Mouse (Mus musculus) hindbrain, embryonic 10.5 days (tissue): Measurements from ENCODE around the gene Gramd1b. TPM values are rescaled to one million over a fixed set of nuclear protein-coding genes. Genes with fewer than 3 reads are reported as not detected.

Experiments used
- DNase-seq: peaks from one replicate; pipeline ENCODE4 v3.0.0-alpha.2; 2017; ENCODE audit warnings: low spot score
- H3K27ac ChIP-seq: fragments of 300-500 bp; sonication (generic); 2 replicates; pipeline ENCODE4 v1.5.1; 2016; ENCODE audit warnings: mild to moderate bottlenecking, moderate library complexity
- H3K27me3 ChIP-seq: fragments of 300-500 bp; sonication (generic); 2 replicates; pipeline ENCODE4 v1.6.1; 2016; ENCODE audit warnings: mild to moderate bottlenecking; ENCODE audit not compliant: poor library complexity, insufficient read depth, severe bottlenecking
- H3K36me3 ChIP-seq: fragments of 300-500 bp; sonication (generic); 2 replicates; pipeline ENCODE4 v1.6.1; 2016; ENCODE audit warnings: mild to moderate bottlenecking, moderate library complexity
- H3K4me1 ChIP-seq: fragments of 300-500 bp; sonication (generic); replicated peaks from 2 replicates; pipeline ENCODE4 v1.6.1; 2016; ENCODE audit warnings: mild to moderate bottlenecking
- H3K4me3 ChIP-seq: fragments of 300-500 bp; sonication (generic); 2 replicates; pipeline ENCODE4 v1.5.1; 2016; ENCODE audit warnings: mild to moderate bottlenecking, moderate library complexity
- H3K9me3 ChIP-seq: fragments of 300-500 bp; sonication (generic); 2 replicates; pipeline ENCODE4 v1.6.1; 2016; ENCODE audit warnings: mild to moderate bottlenecking, moderate library complexity
- WGBS: fragments of 180-500 bp; shearing (Covaris S2); methylation state at CpG from one replicate; pipeline ENCODE4 v1.1.7; 2016; 5-methylcytosine and 5-hydroxymethylcytosine counted together
- polyA plus RNA-seq: library from polyadenylated mRNA; unstranded; fragments of >200 nt; fragmentation: Nextera tagmentation; extraction: Ambion mirVana; gene quantifications from 2 replicates; pipeline ENCODE4 v1.2.1, GENCODE M21; 2016

Gene Gramd1b
- polyA plus RNA-seq, 1 experiment from 2014 or later: 4.6 TPM

DNA sequence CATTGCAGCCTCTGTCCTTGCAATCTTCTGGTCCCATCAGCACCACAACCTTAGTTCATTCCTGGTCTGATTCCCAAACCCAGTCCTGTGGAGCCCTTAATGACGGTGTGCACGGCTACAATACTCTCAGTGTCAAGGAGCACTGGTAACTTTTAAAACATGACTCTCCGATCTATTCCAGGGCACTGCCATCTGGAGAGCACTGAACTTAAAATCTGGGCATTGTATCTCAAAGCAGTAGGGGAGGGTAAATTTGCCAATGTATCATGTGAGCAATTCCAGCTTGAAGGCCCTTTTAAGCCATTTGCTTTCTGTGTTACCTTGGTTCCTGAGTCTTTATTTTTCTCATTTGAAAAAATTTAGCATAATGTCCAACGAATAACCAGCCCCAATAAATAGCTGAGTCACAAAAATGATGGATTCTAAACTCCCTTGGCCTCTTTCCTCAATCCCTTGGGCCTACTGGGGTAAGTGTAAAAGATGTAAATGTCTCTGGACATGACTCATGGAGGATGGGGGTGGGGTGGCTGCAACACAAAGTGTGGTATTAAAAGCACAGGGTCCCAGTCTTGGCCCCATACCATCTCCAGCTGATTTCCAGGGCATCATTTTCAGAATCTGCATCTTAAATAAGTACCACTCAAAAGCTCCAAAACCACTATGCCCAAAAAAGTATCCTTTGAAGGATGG, 193.9 kb downstream of the Gramd1b start:
- no peak for DNase-seq
- Histone ChIP-seq H3K4me1 (0 out of 2 replicates have a peak, but pooled peaks cover 7% of the 10 kb centered on the region), H3K9me3 (no peaks in the 10 kb centered on the region), H3K27me3 (no peaks in the 10 kb centered on the region), H3K27ac (no peak overlapping the region), H3K4me3 (no peak overlapping the region), H3K36me3 (no peaks in the 10 kb centered on the region)
- WGBS: 84% methylated on average over 4 of the region's 4 CpGs

DNA sequence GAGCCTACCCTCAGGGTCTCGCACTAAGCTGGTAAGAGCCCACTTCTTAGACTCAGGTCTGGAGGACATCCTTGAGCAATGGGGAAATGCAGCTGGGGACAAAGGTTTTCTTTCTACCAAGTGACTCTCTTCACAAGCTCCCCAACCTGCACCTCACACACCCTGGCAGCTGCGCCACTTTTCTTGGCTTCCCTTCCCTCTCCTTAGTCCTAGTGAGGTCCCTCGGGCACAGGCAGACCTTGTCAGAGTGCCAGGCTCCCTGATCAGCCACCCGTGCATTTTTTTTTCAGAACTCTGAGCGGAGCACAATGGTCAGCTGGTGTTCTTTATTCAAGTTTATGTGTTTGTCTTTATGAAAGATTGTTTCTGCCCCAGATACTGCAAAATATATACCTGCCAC, 194.5 kb downstream of the Gramd1b start:
- Histone ChIP-seq H3K4me3 (no peak overlapping the region), H3K36me3 (no peaks in the 10 kb centered on the region), H3K9me3 (no peaks in the 10 kb centered on the region), H3K27ac (no peak overlapping the region), H3K27me3 (no peaks in the 10 kb centered on the region), H3K4me1 (0 out of 2 replicates have a peak, but pooled peaks cover 7% of the 10 kb centered on the region)
- WGBS: 75% methylated on average over 5 of the region's 5 CpGs
- DNase-seq: no peak

DNA sequence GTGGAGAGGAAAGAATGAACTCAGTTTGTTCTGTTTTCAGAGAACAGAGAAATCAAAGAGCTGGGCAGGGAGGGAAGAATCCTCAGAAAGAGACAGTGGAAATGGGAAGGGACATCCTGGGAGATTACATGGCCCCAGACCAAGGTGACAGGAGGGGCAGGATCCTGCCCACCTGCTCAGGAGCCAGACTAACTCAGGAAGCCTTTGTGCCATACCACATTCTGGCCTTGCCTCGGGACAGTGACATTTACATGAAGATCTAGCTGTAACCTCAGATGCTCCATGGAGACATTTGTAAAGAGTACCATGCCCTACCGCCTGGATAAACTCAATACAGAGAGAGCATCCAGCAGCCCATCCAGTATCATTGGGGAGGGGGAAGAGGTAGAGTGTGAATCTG, 196.6 kb downstream of the Gramd1b start:
- Histone ChIP-seq H3K27me3 (no peaks in the 10 kb centered on the region), H3K36me3 (no peaks in the 10 kb centered on the region), H3K27ac (no peak overlapping the region), H3K4me1 (0 out of 2 replicates have a peak, but pooled peaks cover 4% of the 10 kb centered on the region), H3K4me3 (no peak overlapping the region), H3K9me3 (no peaks in the 10 kb centered on the region)
- no peak for DNase-seq
- WGBS: 81% methylated on average over 2 of the region's 2 CpGs

DNA sequence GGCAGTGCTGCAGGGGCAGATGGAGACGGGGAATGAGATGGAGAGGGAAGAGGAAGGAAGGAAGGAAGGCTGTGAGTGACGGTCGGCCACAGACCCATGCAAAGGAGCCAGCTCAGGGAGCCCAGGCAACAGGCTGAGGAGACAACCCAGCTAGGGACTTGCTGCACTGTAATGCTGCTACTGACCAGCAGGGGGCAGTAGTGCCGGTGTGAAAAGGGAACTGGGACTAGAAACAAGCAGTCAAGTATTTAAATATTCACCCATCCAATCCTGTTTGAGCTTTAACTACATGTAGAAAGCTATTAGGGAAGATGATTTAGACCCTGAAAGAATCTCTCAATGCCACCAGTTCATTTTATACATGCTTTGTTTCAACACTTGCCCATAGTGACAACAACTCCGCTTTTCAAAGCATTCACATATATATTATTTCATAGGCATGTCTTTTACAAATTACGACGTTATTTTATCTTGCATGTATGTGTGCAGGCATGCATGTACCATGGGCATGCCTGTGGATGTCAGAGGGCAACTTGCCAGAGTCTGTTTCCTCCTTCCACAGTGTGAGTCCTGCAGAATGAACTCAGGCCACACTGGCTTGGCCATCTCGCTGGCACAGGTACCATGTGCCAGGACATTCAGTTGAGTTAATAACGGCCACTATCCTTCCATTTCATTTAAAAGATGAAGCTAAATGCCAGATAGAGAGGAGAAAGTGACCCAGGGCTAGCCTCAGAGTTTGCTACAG, 197.4 kb downstream of the Gramd1b start:
- 0 out of 2 replicates have a peak, but pooled peaks cover 3% of the 10 kb centered on the region for H3K4me1 ChIP-seq
- DNase-seq: peak; percentile 81
- no peaks in the 10 kb centered on the region for H3K9me3 ChIP-seq
- WGBS: 63% methylated on average over 9 of the region's 9 CpGs
- no peaks in the 10 kb centered on the region for H3K27me3 ChIP-seq
- no peak overlapping the region for H3K27ac ChIP-seq
- H3K36me3 ChIP-seq: no peaks in the 10 kb centered on the region
- H3K4me3 ChIP-seq: no peak overlapping the region

DNA sequence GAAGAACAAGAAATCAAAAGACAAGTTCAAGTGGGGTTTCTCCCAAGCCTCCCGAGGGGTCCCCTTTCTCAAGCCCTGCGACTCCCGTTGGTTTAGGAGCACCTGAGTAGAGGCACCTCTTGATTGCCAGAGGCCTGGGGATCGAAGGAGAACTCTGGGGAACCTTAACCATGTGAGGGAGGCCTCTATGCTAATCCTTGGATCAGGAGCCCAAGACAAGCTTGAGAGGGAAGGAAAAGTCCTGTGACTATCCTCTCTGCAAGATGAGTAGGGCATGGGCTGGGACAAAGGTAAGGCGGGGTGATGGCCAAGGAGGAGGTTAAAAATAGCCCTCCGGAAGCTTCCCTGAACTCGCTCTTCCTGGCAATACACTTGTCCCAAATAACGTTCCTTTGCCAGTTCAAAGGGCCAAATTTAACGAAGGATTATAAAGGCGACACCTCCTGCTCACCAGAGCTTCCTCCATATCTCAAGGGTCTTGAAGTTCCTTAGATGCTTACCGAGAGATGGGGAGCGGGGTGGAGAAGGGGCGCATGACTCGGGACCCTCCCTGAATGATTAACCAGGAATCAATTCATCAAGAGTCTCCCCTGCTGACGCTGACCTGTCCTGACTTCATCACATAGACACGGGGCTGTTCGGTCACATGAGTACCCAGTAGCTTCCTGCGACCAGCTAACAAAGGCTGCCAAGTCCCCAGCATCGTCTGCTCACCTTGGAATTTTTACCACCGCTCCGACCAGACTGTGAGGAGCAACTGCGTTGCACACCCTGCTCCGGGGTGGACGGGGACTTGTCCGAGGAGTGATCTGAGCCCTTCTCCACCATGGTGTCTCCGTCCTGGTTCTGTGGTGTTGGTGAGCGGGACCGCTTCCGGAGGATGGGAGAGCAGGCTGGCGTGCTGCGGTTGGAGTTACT, 198.2 kb downstream of the Gramd1b start:
- no peak overlapping the region for H3K4me3 ChIP-seq
- 87% methylated on average over 31 of the region's 31 CpGs for WGBS
- no peak overlapping the region for H3K27ac ChIP-seq
- H3K9me3 ChIP-seq: no peaks in the 10 kb centered on the region
- H3K27me3 ChIP-seq: no peaks in the 10 kb centered on the region
- no peak for DNase-seq
- 0 out of 2 replicates have a peak, but pooled peaks cover 3% of the 10 kb centered on the region for H3K4me1 ChIP-seq
- H3K36me3 ChIP-seq: no peaks in the 10 kb centered on the region

- Histone ChIP-seq H3K9me3 (no peaks in the 10 kb centered on the region), H3K27ac (no peak overlapping the region), H3K27me3 (no peaks in the 10 kb centered on the region), H3K4me1 (0 out of 2 replicates have a peak, but pooled peaks cover 3% of the 10 kb centered on the region), H3K4me3 (no peak overlapping the region), H3K36me3 (no peaks in the 10 kb centered on the region)
- 85% methylated on average over 4 of the region's 4 CpGs for WGBS
- DNase-seq: no peak
Measured at GRCm38 (mm10) chr9:40332326-40332725, 198.9 kb downstream of the Gramd1b start.

DNA sequence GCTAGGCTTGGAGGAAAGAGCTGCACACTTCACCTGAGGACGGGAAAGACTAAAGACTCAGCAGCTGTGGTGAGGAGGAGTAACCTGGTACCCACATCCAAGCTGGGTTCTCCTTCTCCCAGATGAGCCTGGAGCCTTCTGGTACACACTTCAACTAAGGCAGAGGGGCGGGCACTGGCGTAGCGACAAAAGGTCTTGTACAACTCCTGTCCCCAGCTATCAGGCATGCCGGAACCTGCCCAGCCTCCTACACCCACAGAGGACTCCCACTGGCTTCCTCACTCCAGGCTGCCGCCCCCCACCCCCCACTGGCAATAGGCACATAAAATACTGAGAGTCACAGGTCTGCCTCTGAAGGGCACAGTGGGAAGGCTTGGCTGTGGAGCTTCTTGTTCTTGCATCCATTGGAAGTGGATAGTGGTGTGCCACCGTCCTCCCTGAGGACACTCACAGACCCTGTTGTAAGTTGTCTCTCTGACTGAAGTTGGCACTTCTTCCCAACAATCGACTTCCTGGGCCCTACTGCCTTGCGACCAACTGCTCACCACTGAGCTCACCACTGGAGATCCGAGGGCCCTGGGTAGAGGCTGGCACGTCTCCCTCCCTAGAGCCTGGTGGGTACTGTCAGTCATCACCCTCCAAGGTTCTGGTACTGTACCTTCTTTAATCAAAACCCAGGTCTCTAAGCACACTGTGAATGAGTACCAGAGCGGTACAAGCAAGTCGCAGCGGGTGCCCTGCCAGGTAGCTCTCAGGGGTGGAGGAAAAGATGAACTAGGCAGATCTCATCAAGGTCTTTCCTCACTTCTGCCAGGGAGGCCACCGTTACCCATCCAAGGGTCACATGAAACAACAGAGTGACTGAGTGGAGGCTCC, 199.5 kb downstream of the Gramd1b start:
- no peaks in the 10 kb centered on the region for H3K36me3 ChIP-seq
- DNase-seq: no peak
- H3K27ac ChIP-seq: no peak overlapping the region
- 87% methylated on average over 15 of the region's 15 CpGs for WGBS
- H3K9me3 ChIP-seq: no peaks in the 10 kb centered on the region
- no peak overlapping the region for H3K4me3 ChIP-seq
- H3K27me3 ChIP-seq: no peaks in the 10 kb centered on the region
- 0 out of 2 replicates have a peak, but pooled peaks cover 4% of the 10 kb centered on the region for H3K4me1 ChIP-seq

DNA sequence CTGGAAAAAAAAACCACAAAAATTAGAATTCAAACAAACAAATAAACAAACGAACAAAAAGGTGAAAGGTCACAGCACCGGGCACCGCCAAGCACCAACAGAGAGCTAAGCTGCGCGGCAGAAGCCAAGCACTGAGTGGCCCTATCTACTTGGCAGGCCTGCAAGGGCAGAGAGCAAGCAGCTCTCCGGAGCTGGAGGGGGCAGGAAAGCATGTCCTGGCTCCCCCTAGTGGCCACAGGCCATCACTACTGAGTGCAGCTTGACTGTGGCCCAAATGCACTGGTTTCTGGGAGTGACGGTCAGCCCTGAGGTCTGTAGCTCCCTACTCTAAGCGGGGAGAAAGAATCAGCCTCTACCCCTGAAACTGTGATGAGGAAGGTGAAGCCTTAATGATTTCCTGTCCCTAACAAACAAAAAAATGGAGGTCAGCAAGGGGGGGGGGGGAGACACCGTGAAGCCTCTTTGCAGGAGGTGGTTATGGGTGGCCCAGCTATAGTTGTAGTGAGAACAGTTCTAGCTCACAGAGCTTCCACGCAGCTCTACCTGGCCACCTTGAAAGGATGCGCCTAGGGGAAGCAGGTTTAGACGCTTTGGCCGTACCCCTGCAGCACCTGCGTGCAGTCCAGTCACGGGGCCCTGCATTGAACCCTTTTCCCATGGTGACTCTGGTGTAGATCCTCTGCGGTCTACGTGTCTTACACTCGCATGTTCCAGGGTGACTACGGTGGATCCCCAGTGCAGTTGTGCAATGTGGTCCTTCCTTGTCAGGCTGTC, 200.4 kb downstream of the Gramd1b start:
- Histone ChIP-seq H3K36me3 (no peaks in the 10 kb centered on the region), H3K4me3 (no peak overlapping the region), H3K27ac (no peak overlapping the region), H3K27me3 (no peaks in the 10 kb centered on the region), H3K4me1 (peaks cover 12% of the 10 kb centered on the region), H3K9me3 (no peaks in the 10 kb centered on the region)
- DNase-seq: peak; percentile 86
- 57% methylated on average over 19 of the region's 19 CpGs for WGBS

- no peak for DNase-seq
- H3K27ac ChIP-seq: 0 out of 2 replicates have a peak overlapping the region, but pooled peaks have one; percentile 6
- no peak overlapping the region for H3K4me3 ChIP-seq
- peaks cover 21% of the 10 kb centered on the region for H3K4me1 ChIP-seq
- no peaks in the 10 kb centered on the region for H3K9me3 ChIP-seq
- H3K36me3 ChIP-seq: no peaks in the 10 kb centered on the region
- WGBS: 69% methylated on average over 7 of the region's 7 CpGs
- H3K27me3 ChIP-seq: no peaks in the 10 kb centered on the region
Measured at GRCm38 (mm10) chr9:40326260-40326915, 204.8 kb downstream of the Gramd1b start.

GRCm38 (mm10) chr9:40324826-40325225, 206.4 kb downstream of the Gramd1b start:
- Histone ChIP-seq H3K27ac (no peak overlapping the region), H3K36me3 (no peaks in the 10 kb centered on the region), H3K4me1 (peaks cover 32% of the 10 kb centered on the region), H3K9me3 (no peaks in the 10 kb centered on the region), H3K27me3 (no peaks in the 10 kb centered on the region), H3K4me3 (no peak overlapping the region)
- DNase-seq: no peak
- WGBS: 91% methylated on average over 6 of the region's 6 CpGs

- no peak overlapping the region for H3K4me3 ChIP-seq
- no peaks in the 10 kb centered on the region for H3K9me3 ChIP-seq
- WGBS: 89% methylated on average over 4 of the region's 4 CpGs
- H3K27me3 ChIP-seq: no peaks in the 10 kb centered on the region
- no peak for DNase-seq
- H3K27ac ChIP-seq: no peak overlapping the region
- peaks cover 33% of the 10 kb centered on the region for H3K4me1 ChIP-seq
- no peaks in the 10 kb centered on the region for H3K36me3 ChIP-seq
Measured at GRCm38 (mm10) chr9:40324232-40324792, 206.9 kb downstream of the Gramd1b start.
